Mouse (Mus musculus) embryo, embryonic 11 days (tissue): ENCODE data around the gene Taz.

ENCODE experiments used
- DNase-seq: peaks from one replicate; pipeline ENCODE4 v3.0.0-alpha.2; 2015

The Taz gene

GRCm38 (mm10) chrX:74281732-74282394 is at the start of gene Taz, which contains the start of gene Dnase1l1:
Gene Taz, plus strand, starts transcription at chrX:74281912.
Gene Dnase1l1, minus strand, starts transcription at chrX:74282337.
- peak; percentile 76 for DNase-seq

- DNase-seq, result no peak
Measured at GRCm38 (mm10) chrX:74233196-74233595, 48.5 kb upstream of the Taz start.

GRCm38 (mm10) chrX:74240332-74240731 is 41.4 kb upstream of the Taz start:
- no peak for DNase-seq

- DNase-seq, result no peak
Measured at GRCm38 (mm10) chrX:74243396-74243795, 38.3 kb upstream of the Taz start.

- no peak for DNase-seq
Measured at GRCm38 (mm10) chrX:74243807-74244206, 37.9 kb upstream of the Taz start.

- peak; percentile 77 for DNase-seq
Measured at GRCm38 (mm10) chrX:74244614-74245083, 37.1 kb upstream of the Taz start.

- no peak for DNase-seq
Measured at GRCm38 (mm10) chrX:74245107-74245506, 36.6 kb upstream of the Taz start.

GRCm38 (mm10) chrX:74245687-74246086 is 36.0 kb upstream of the Taz start:
- peak; percentile 82 for DNase-seq

GRCm38 (mm10) chrX:74246213-74246681 is 35.5 kb upstream of the Taz start:
- DNase-seq, result peak; percentile 94

- DNase-seq, result no peak
Measured at GRCm38 (mm10) chrX:74246693-74247092, 35.0 kb upstream of the Taz start.

GRCm38 (mm10) chrX:74248651-74249050 is 33.1 kb upstream of the Taz start:
- peak; percentile 78 for DNase-seq

- DNase-seq, result peak; percentile 73
Measured at GRCm38 (mm10) chrX:74249615-74250014, 32.1 kb upstream of the Taz start, which contains the start of gene Flna. Gene Flna, minus strand, starts transcription at chrX:74249820.

- DNase-seq, result peak; percentile 93
Measured at GRCm38 (mm10) chrX:74254153-74254887, 27.4 kb upstream of the Taz start, which contains the start of gene Emd. Gene Emd, plus strand, starts transcription at chrX:74254687.

- DNase-seq, result peak; percentile 5
Measured at GRCm38 (mm10) chrX:74254888-74255565, 26.7 kb upstream of the Taz start.

- DNase-seq, result no peak
Measured at GRCm38 (mm10) chrX:74257746-74258145, 24.0 kb upstream of the Taz start.

GRCm38 (mm10) chrX:74269736-74270061 is 12.0 kb upstream of the Taz start:
- no peak for DNase-seq

GRCm38 (mm10) chrX:74270062-74270901 is 11.4 kb upstream of the Taz start, which contains the start of gene Rpl10:
Gene Rpl10, plus strand, starts transcription at chrX:74270812.
- peak; percentile 90 for DNase-seq

GRCm38 (mm10) chrX:74270902-74271551 is 10.7 kb upstream of the Taz start:
- peak; percentile 56 for DNase-seq

- no peak for DNase-seq
Measured at GRCm38 (mm10) chrX:74273422-74274322, 8.0 kb upstream of the Taz start.

- no peak for DNase-seq
Measured at GRCm38 (mm10) chrX:74277916-74278315, 3.8 kb upstream of the Taz start.
